Comparison of ENCODE assay signal across 19 mouse cellular contexts in genomic region chr16:37856327-37856726, GRCm38 (mm10). TPM values are rescaled to one million over a fixed set of nuclear protein-coding genes. Genes with fewer than 3 reads are reported as not detected.
DNase-seq lines count a peak whose midpoint lies in the region; ATAC-seq lines count a peak whose summit lies in the region.
"Had no signal": no experiment of that assay in that cellular context is flagged by ENCODE, and none has a peak within 500 bp of the region (broad histone marks: within the 10 kb centered on the region; RNA-seq: fewer than 3 reads in every experiment).

No protein-coding gene starts in this region.

- H3K4me1 ChIP-seq in kidney, embryonic 14.5 days (ENCODE audit: control insufficient read depth, insufficient read depth, low read length), result peaks cover 3% of the 10 kb centered on the region; the same call in 1 of the 2 replicates

- intact Hi-C loops in left cerebral cortex, postnatal 25 days (cut with DNase I), result no loop called here

- no peak overlapping the region for H3K4me2 ChIP-seq in kidney, embryonic 14.5 days (replicated peaks; ENCODE audit: low read depth, low read length)
- H3K4me2 ChIP-seq: embryonic facial prominence, embryonic 12.5 days; limb, embryonic 12.5 days; lung, embryonic 15.5 days had no signal

- no peak for ATAC-seq in kidney, embryonic 14.5 days (ENCODE audit: low FRiP score, low TSS enrichment)

- H3K9ac ChIP-seq in kidney, embryonic 14.5 days (ENCODE audit: low read depth, low read length), result no peak overlapping the region
- H3K9ac ChIP-seq: embryonic facial prominence, embryonic 12.5 days; limb, embryonic 12.5 days; lung, embryonic 15.5 days had no signal

- 20% methylated on average over 3 of the region's 3 CpGs for WGBS in kidney, embryonic 14.5 days

- no peaks in the 10 kb centered on the region for H3K36me3 ChIP-seq in kidney, embryonic 14.5 days (ENCODE audit: control insufficient read depth, insufficient read depth, low read length)
- H3K36me3 ChIP-seq: embryonic facial prominence, embryonic 12.5 days; limb, embryonic 12.5 days; lung, embryonic 15.5 days; midbrain, embryonic 10.5 days had no signal

- no peaks in the 10 kb centered on the region for H3K27me3 ChIP-seq in kidney, embryonic 14.5 days (ENCODE audit: control insufficient read depth, insufficient read depth, low read length)
- H3K27me3 ChIP-seq: embryonic facial prominence, embryonic 12.5 days; limb, embryonic 12.5 days; lung, embryonic 15.5 days had no signal

- H3K9me3 ChIP-seq in kidney, embryonic 14.5 days (ENCODE audit: control insufficient read depth, low read length), result no peaks in the 10 kb centered on the region
- H3K9me3 ChIP-seq: embryonic facial prominence, embryonic 12.5 days; limb, embryonic 12.5 days; lung, embryonic 15.5 days; midbrain, embryonic 10.5 days had no signal

- no peak overlapping the region for H3K4me3 ChIP-seq in kidney, embryonic 14.5 days (ENCODE audit: low read length)
- H3K4me3 ChIP-seq: embryonic facial prominence, embryonic 12.5 days; limb, embryonic 12.5 days; lung, embryonic 15.5 days; midbrain, embryonic 10.5 days had no signal

- DNase-seq in cerebellum, postnatal 25 days, result peak; percentile 38 to 45
- no peak for DNase-seq in cerebellum, adult 8-10 months
- peak; percentile 59 to 66 for DNase-seq in kidney, adult 8-10 months
- DNase-seq in kidney, postnatal 36 days, result peak; percentile 59 to 64
- no peak for DNase-seq in urinary bladder, postnatal 10 days (ENCODE audit: low spot score)
- DNase-seq in left cerebral cortex, postnatal 25 days (ENCODE audit: low spot score in 2 of 2), result no peak
- DNase-seq in layer of hippocampus, postnatal 25 days (ENCODE audit: extremely low spot score in 1 of 2, low spot score in 1 of 2), result no peak
- DNase-seq: cerebellum, adult 11-12 months; gastrocnemius, postnatal 36 days; heart, postnatal 10 days; layer of hippocampus, postnatal 36 days had no signal

- H3K27ac ChIP-seq in kidney, embryonic 14.5 days (ENCODE audit: low read depth, low read length), result no peak overlapping the region
- H3K27ac ChIP-seq: embryonic facial prominence, embryonic 12.5 days; limb, embryonic 12.5 days; lung, embryonic 15.5 days; midbrain, embryonic 10.5 days had no signal

RNA-seq across cellular contexts. Expression of gene Gm36028, which starts 4.6 kb away (rescaled TPM):
- polyA plus RNA-seq in kidney, embryonic 14.5 days (2014; fragmentation: Nextera tagmentation; extraction: Ambion mirVana), result 0.26 TPM in 1 of 2 replicates, not detected in the other
- not detected for total RNA-seq in left cerebral cortex, postnatal 25 days (2021)
- not detected for total RNA-seq in layer of hippocampus, postnatal 25 days (2021)
- total RNA-seq: gastrocnemius, postnatal 36 days; MEL; neutrophil, adult 5-6 weeks had no signal
- polyA plus RNA-seq: spleen, adult 2 months had no signal

RNA-seq across cellular contexts. Expression of gene Lrrc58, which starts 11.9 kb away (rescaled TPM):
- polyA plus RNA-seq in kidney, embryonic 14.5 days (2014; fragmentation: Nextera tagmentation; extraction: Ambion mirVana), result 51.5 and 78.1 TPM in 2 replicates
- total RNA-seq in left cerebral cortex, postnatal 25 days (2021), result 100 to 1,000 TPM; 101 to 106 TPM
- total RNA-seq in layer of hippocampus, postnatal 25 days (2021), result 100 to 1,000 TPM; 102 to 104 TPM

RNA-seq across cellular contexts. Expression of gene Gpr156, which starts 60.0 kb away (rescaled TPM):
- polyA plus RNA-seq in kidney, embryonic 14.5 days (2014; fragmentation: Nextera tagmentation; extraction: Ambion mirVana), result 0.57 and 1.1 TPM in 2 replicates
- total RNA-seq in left cerebral cortex, postnatal 25 days (2021), result under 1 TPM; 0.46 to 0.48 TPM
- total RNA-seq in layer of hippocampus, postnatal 25 days (2021), result under 1 TPM; 0.76 to 0.77 TPM
- total RNA-seq: MEL; neutrophil, adult 5-6 weeks had no signal

Comparison
In these comparisons a context has a peak if more than half of its experiments do, and no peak if none do; other contexts are left out.
1. DNase-seq: peak in cerebellum, postnatal 25 days (2 of 2), kidney, adult 8-10 months (2 of 2) and kidney, postnatal 36 days (2 of 2); none in cerebellum, adult 8-10 months (single experiment), urinary bladder, postnatal 10 days (single experiment), left cerebral cortex, postnatal 25 days (0 of 2) and layer of hippocampus, postnatal 25 days (0 of 2).